Mouse (Mus musculus) frontal cortex, postnatal 36 days (tissue): Measurements from ENCODE around the gene Slc18a2.

ENCODE experiments used
- DNase-seq, 2 experiments: peaks; one replicate each; pipeline ENCODE4 v3.0.0; 2022; ENCODE audit warnings: low spot score in 2 of 2

Gene Slc18a2

GRCm38 (mm10) chr19:59260718-59261442, at the start of gene Slc18a2:
TSS of gene Slc18a2 (plus strand) at chr19:59260896.
- no peak for DNase-seq

DNA sequence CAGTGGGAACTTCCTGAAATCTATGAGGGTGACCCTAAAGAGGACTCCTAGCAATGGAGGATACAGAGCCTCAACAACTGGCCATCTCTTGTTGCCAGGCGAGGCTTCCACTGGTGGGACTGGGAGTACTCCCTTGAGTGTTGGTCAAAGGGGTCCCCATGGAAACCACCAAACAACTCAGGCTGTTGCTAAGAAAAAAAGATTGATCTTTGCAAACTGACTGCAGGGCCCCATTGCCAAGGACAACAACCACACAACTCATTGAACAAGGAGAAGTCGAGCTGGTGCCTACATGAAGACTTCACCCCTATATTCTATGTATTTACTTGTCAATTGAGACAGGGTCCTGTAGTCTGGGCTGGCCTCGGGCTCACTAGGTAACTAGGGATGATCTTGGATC, 43.8 kb upstream of the Slc18a2 start:
- DNase-seq, result no peak

- no peak for DNase-seq
These were observed 41.7 kb upstream of the Slc18a2 start, which contains the start of gene Kcnk18 for GRCm38 (mm10) chr19:59218991-59219390. TSS of gene Kcnk18 (plus strand) at chr19:59219214.

DNA sequence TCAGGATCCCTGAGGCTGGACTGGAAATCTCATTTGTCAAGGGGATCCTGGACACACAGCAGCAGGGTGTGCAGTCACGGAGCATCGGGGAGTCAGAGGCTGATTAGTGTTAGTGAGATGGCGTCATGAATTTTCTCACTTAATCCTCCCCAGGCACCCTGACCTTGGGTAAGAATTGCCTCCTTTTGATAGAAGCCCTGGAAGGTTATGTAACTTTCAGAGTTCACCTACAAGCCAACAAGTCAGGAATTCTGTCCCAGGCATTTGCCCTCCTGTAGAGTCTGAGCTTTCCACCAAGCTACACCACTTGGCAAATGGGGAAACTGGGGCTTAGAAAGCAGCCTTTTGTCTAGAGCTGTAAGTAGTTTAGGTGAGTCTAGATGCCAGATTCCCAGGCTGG, 39.6 kb upstream of the Slc18a2 start:
- no peak for DNase-seq

- DNase-seq, result no peak
These were observed 32.3 kb upstream of the Slc18a2 start for GRCm38 (mm10) chr19:59228376-59228775.

DNA sequence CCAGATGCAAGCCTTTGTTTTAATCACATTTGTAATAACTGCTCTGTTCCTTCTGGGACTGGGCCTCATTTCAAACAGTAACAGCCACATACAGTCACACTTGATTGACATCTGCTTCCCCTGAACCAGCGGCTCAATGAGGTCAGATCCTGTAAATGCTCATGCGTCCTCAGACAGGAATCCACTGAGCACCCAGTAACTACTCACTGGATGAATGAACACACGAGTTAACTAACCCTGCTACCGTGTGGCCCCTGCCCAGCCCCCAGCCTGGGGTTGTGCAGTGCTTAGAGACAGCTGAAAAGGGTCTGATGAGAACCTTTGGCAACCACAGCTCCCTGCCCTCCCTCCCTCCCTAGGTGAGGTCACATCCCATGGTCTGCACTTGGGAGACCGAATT, 27.9 kb upstream of the Slc18a2 start:
- no peak for DNase-seq

GRCm38 (mm10) chr19:59235001-59235400, 25.7 kb upstream of the Slc18a2 start:
- DNase-seq, result no peak

GRCm38 (mm10) chr19:59236046-59236445, 24.6 kb upstream of the Slc18a2 start:
- no peak for DNase-seq

GRCm38 (mm10) chr19:59238630-59239029, 22.1 kb upstream of the Slc18a2 start:
- no peak for DNase-seq

DNA sequence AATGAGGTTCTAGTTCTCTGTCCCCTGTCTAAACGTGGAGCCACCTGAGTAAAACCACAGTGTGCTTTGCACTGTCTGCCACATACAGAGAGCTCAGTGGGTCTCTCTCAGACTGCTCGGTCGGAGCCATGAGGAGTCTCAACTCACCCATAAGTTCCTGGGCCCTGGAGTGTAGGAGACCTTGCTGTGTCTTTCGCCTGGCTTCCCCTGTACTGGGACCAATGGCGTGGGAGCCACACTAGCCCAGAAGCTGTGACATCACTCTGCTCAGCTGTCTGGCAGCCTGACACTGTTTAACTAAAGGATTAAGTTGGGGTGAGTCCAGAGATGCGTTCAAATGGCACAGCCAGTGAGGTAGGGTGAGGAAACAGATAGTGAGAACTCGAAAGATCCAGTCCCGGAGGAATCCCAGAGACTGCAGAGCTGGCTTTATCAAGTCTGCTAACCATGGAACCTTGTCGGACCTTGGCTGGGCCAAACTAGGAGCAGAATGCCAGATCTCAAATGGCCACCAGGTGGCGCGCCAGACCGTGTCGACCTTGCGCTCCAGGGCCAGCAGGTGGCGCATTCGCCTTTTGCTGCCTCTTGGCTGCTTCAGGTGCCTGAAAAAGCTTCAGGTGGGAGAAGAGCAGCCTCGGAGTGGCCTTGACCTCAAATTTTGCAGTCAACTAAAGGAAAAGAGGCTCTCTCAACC, 21.4 kb upstream of the Slc18a2 start:
- DNase-seq, result peak; percentile 84 to 93

DNA sequence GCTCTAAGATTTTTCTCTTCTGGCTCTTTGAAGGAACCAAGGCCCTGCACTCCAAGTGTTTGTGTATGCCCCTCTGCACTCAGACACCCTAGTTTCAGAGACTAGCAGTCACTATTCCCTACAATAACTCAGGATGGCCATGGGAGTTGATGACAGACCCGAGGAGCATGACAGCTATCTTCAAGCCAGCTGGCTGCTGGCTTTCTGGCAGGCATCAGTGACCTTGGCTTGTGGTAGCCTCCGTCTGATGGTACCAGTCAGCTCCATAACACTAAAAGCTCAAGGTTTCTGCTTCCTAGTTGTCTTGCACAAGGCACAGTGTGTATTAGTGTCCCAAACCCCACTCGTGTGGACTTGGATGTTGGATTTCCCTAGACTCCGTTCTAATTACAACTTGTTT, 18.7 kb upstream of the Slc18a2 start:
- no peak for DNase-seq

- no peak for DNase-seq
These were observed 17.6 kb upstream of the Slc18a2 start for GRCm38 (mm10) chr19:59243057-59243456.

- DNase-seq, result no peak
These were observed 12.6 kb upstream of the Slc18a2 start for GRCm38 (mm10) chr19:59248144-59248543.

GRCm38 (mm10) chr19:59248553-59249286, 12.0 kb upstream of the Slc18a2 start:
- DNase-seq, result no peak

- no peak for DNase-seq
These were observed 8.0 kb upstream of the Slc18a2 start for GRCm38 (mm10) chr19:59252651-59253050.

- DNase-seq, result no peak
These were observed 1.1 kb upstream of the Slc18a2 start for GRCm38 (mm10) chr19:59259633-59260032.

- no peak for DNase-seq
These were observed 908 bp downstream of the Slc18a2 start for GRCm38 (mm10) chr19:59261604-59262003.

DNA sequence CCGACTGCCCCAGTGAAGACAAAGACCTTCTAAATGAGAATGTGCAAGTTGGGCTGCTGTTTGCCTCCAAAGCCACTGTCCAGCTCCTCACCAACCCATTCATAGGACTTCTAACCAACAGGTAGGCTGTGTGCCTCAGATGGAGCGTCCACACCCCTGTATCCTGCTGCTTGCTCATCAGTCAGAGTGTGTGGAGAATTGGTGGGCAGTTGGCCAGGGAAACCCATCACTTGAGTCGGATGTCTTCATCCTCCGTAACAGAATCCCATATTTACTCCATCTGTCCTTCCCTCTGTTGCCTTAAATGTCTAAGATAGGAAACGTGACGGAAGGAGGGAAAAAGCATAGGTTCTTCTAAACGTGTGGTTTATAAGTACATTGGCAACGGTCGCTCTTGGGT, 2.5 kb downstream of the Slc18a2 start:
- no peak for DNase-seq

GRCm38 (mm10) chr19:59264838-59265532, 4.3 kb downstream of the Slc18a2 start:
- DNase-seq, result no peak

DNA sequence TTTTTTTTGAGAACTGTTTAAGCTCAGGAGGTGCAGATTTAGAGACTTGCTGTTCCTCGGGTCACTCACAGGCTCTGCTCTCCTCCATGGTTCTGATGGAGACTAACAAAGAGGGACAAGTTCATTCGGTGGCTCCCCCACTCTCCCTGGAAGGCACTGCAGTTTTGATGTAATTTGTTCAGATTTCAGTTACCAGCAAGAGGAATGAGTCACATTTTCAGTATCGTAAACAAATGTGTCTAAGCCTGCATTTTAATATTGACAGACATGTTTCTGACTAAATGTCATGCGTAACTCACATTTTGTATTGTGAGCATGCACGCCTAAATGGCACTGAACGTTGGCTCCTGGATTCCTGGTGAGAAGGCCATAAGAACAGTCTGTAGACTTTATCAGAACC, 5.2 kb downstream of the Slc18a2 start:
- no peak for DNase-seq

DNA sequence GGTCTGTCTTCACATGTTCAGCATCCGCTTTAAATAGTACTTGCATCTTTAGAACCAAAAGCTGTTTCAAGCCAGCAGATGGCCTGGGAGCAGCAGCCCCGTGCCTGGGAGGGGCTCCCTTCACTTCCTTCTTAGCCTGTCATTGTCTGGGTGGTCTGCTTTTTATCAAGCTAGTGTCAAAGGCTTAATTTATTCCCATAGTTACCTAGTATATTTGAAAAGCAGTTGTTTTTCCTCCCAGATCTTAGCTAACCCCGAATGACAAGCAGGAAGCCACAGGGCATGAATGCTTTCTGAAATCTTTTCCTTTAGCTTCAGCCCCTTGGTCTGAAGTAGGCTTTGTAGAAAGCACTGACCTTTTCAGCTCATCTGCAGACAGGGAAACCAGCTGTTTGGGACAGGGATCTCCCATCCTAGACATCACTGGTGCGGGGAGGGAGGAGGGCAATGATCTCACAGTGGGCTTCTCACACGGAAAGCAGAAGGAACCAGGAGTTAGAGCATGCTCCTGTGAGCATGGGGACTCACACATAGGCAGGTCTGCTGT, 6.8 kb downstream of the Slc18a2 start:
- no peak for DNase-seq

GRCm38 (mm10) chr19:59273190-59273589, 12.5 kb downstream of the Slc18a2 start:
- DNase-seq, result peak in 1 of 2 experiments; percentile 17
